Mouse (Mus musculus) liver, postnatal 0 days (tissue): ENCODE data around the gene Dph3. TPM values are rescaled to one million over a fixed set of nuclear protein-coding genes. Genes with fewer than 3 reads are reported as not detected.

Experiments used
- ATAC-seq: fragments of 200-750 bp; cut with Nextera tagmentation; 2 replicates; pipeline ENCODE4 v1.8.0; 2017; ENCODE audit warnings: mild to moderate bottlenecking, moderate library complexity
- DNase-seq: peaks from one replicate; pipeline ENCODE4 v3.0.0-alpha.2; 2016
- H3K27ac ChIP-seq: fragments of 300-500 bp; sonication (generic); 2 replicates; pipeline ENCODE4 v1.5.1; 2014; ENCODE audit warnings: antibody characterized with exemption, moderate library complexity, mild to moderate bottlenecking, low read depth
- H3K27me3 ChIP-seq: fragments of 300-500 bp; sonication (generic); 2 replicates; pipeline ENCODE4 v1.6.1; 2014; ENCODE audit warnings: low read length, control low read depth, mixed read lengths; ENCODE audit not compliant: insufficient read depth
- H3K36me3 ChIP-seq: fragments of 300-500 bp; sonication (generic); replicated peaks from 2 replicates; pipeline ENCODE4 v1.6.1; 2014; ENCODE audit warnings: mild to moderate bottlenecking, control low read depth, low read length, moderate library complexity, mixed read lengths; ENCODE audit not compliant: insufficient read depth
- H3K4me1 ChIP-seq: fragments of 300-500 bp; sonication (generic); 2 replicates; pipeline ENCODE4 v1.6.1; 2014; ENCODE audit warnings: antibody characterized with exemption, mild to moderate bottlenecking, control low read depth; ENCODE audit not compliant: insufficient read depth
- H3K4me2 ChIP-seq: fragments of 300-500 bp; sonication (generic); 2 replicates; pipeline ENCODE4 v1.6.1; 2014; ENCODE audit warnings: low read depth, mild to moderate bottlenecking, low read length, moderate library complexity, mixed read lengths
- H3K4me3 ChIP-seq: fragments of 300-500 bp; sonication (generic); 2 replicates; pipeline ENCODE4 v1.5.1; 2014; ENCODE audit warnings: low read depth, low read length
- H3K9ac ChIP-seq: fragments of 300-500 bp; sonication (generic); replicated peaks from 2 replicates; pipeline ENCODE4 v1.6.1; 2014; ENCODE audit warnings: mild to moderate bottlenecking, moderate library complexity
- H3K9me3 ChIP-seq: fragments of 300-500 bp; sonication (generic); 2 replicates; pipeline ENCODE4 v1.6.1; 2016; ENCODE audit warnings: mild to moderate bottlenecking, control low read depth, low read length, mixed read lengths
- CTCF ChIP-seq: sonication (generic); IDR thresholded peaks from 2 replicates; pipeline ENCODE4 v1.5.1; 2016; ENCODE audit warnings: antibody characterized with exemption, low read depth
- EP300 ChIP-seq: IDR thresholded peaks from 2 replicates; pipeline ENCODE4 v1.6.1; 2016; ENCODE audit warnings: antibody characterized with exemption, low read depth, mild to moderate bottlenecking
- WGBS: fragments of 180-500 bp; shearing (Covaris S2); extraction: QIAGEN DNeasy Blood & Tissue Kit; methylation state at CpG from one replicate; pipeline ENCODE4 v1.1.7; 2014; ENCODE audit not compliant: insufficient replicate concordance; 5-methylcytosine and 5-hydroxymethylcytosine counted together
- polyA plus RNA-seq: library from polyadenylated mRNA; unstranded; fragments of >200 nt; fragmentation: Nextera tagmentation; extraction: Ambion mirVana; gene quantifications from 2 replicates; pipeline ENCODE4 v1.2.1, GENCODE M21; 2015

The Dph3 gene
- polyA plus RNA-seq, 1 experiment from 2014 or later, result 58.1 TPM

GRCm38 (mm10) chr14:32037661-32038252, 47.8 kb downstream of the Dph3 start:
- Histone ChIP-seq H3K9ac (no peak overlapping the region), H3K27ac (no peak overlapping the region), H3K4me3 (no peak overlapping the region), H3K9me3 (no peaks in the 10 kb centered on the region), H3K36me3 (no peaks in the 10 kb centered on the region), H3K4me2 (0 out of 2 replicates have a peak overlapping the region, but pooled peaks have one; percentile 26), H3K27me3 (no peaks in the 10 kb centered on the region), H3K4me1 (0 out of 2 replicates have a peak, but pooled peaks cover 7% of the 10 kb centered on the region)
- ATAC-seq (peak; percentile 77), DNase-seq (peak; percentile 28)
- 66% methylated on average over 8 of the region's 8 CpGs for WGBS
- TF ChIP-seq EP300, result peak; percentile 86
- TF ChIP-seq CTCF, result no peak

DNA sequence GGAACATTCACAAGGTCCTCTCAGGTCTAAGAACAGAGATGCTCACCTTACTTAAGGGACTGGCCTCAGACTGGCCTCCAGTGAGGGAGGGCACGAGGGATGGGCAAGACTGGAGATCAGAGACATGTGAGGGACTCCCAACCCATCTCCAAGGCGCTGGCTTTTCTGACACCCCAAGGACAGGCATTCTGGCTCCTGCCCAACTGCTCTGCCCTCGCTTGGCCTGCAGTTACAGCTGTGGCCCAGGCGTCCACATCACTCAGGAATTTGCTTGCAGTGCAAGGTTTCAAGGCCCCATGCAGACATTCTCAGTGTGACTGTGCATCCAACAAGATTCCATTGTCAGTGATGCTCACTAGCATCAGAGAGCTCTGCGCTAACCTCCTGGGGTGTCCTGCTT, 49.0 kb downstream of the Dph3 start:
- Histone ChIP-seq H3K27ac (no peak overlapping the region), H3K4me2 (no peak overlapping the region), H3K4me1 (0 out of 2 replicates have a peak, but pooled peaks cover 7% of the 10 kb centered on the region), H3K4me3 (no peak overlapping the region), H3K36me3 (no peaks in the 10 kb centered on the region), H3K27me3 (no peaks in the 10 kb centered on the region), H3K9ac (no peak overlapping the region), H3K9me3 (no peaks in the 10 kb centered on the region)
- WGBS, result 77% methylated on average over 5 of the region's 5 CpGs
- DNase-seq (no peak), ATAC-seq (no peak)
- no peak for TF ChIP-seq CTCF
- no peak for TF ChIP-seq EP300

DNA sequence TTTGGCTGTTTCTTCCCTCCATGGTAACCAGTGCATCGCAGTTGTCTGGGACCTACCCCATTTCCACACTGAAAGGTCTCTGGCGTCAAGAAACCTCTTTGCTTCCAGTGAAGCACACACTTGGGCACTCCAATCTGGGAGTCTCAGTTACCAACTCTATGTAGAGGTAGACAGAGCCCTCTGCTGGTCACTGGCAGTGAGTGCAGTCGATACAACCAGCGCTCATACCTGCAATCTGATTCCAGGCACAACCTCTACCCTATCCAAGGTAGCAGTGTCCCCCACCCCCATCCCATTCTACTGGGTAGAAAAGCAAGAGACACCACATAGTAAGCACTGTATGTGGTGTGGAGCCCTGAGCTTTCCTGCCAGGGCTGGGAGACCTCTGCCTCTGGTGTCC, 53.0 kb downstream of the Dph3 start:
- H3K4me2 ChIP-seq, result no peak overlapping the region
- no peak overlapping the region for H3K9ac ChIP-seq
- no peak overlapping the region for H3K4me3 ChIP-seq
- 3% methylated on average over 4 of the region's 4 CpGs for WGBS
- 0 out of 2 replicates have a peak, but pooled peaks cover under 1% of the 10 kb centered on the region for H3K4me1 ChIP-seq
- no peak overlapping the region for H3K27ac ChIP-seq
- H3K36me3 ChIP-seq, result no peaks in the 10 kb centered on the region
- TF ChIP-seq EP300 (no peak), CTCF (peak; percentile 94)
- ATAC-seq (no peak; the same call in 1 of the 2 replicates), DNase-seq (peak; percentile 62)
- no peaks in the 10 kb centered on the region for H3K27me3 ChIP-seq
- no peaks in the 10 kb centered on the region for H3K9me3 ChIP-seq

Other genes starting within 250 kb of the Dph3 start
- 0.05 TPM in 2 replicates for gene Galnt15, start 56.7 kb downstream of the Dph3 start, polyA plus RNA-seq
- 13.5 and 14.3 TPM in 2 replicates for gene Oxnad1, start 355 bp downstream of the Dph3 start, polyA plus RNA-seq
- 0.22 and 0.44 TPM in 2 replicates for gene Msmb, start 56.3 kb upstream of the Dph3 start, polyA plus RNA-seq
- gene Ncoa4, start 74.1 kb upstream of the Dph3 start, polyA plus RNA-seq, result 126 and 141 TPM in 2 replicates
- 211 and 219 TPM in 2 replicates for gene Timm23, start 116.2 kb upstream of the Dph3 start, polyA plus RNA-seq
- 7.0 and 7.4 TPM in 2 replicates for gene Parg, start 116.2 kb upstream of the Dph3 start, polyA plus RNA-seq
- 0.49 and 0.58 TPM in 2 replicates for gene Ogdhl, start 236.3 kb upstream of the Dph3 start, polyA plus RNA-seq